Mouse (Mus musculus): Measurements from ENCODE around the gene Ddx39. TPM values are rescaled to one million over a fixed set of nuclear protein-coding genes. Genes with fewer than 3 reads are reported as not detected.

Ddx39 gene
- polyA plus RNA-seq, 1 experiment from 2014 or later, result 183 TPM

DNA sequence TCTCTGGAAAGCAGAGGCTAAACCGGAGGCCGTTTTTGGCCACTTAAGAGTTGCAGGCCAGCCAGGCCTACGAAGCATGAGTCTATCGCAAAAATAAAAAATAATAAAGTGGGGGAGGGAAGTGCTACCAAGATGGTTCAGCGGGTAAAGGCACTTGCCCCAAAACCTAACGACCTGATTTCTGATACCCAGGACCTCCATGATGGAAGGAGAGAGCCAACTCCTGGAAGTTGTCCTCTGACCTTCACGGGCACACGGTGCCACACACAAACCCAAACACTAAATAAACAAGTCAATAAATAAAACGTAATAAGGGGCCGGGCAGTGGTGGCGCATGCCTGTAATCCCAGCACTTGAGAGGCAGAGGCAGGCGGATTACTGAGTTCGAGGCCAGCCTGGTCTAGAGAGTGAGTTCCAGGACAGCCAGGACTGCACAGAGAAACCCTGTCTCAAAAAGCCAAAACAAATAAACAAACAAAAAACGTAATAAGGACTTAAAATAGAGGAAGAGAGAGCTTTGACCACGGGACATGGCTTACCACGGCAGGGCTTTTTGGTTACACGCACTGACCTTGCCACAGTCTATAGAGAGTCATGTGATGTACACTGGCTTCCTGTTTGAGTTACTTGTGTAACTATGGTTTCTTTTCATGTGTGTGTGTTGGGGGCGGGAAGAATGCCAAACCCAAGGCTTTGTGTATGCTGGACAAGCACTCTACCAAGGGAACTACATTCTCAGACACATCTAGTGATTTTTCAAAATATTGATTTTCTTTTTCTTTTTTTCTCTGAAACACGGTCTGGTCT lies 27.1 kb downstream of the Ddx39 start:
- Histone ChIP-seq H3K4me1 (peaks cover 12% of the 10 kb centered on the region), H3K4me2 (peak overlapping the region; percentile 79; the same call in 1 of the 2 replicates), H3K9ac (peak overlapping the region; percentile 66; the same call in 1 of the 2 replicates), H3K27ac (no peak overlapping the region), H3K4me3 (no peak overlapping the region), H3K9me3 (replicated peaks) (no peaks in the 10 kb centered on the region), H3K27me3 (peaks cover 46% of the 10 kb centered on the region), H3K36me3 (ENCODE audit: poor library complexity, severe bottlenecking) (no peaks in the 10 kb centered on the region)
- 76% methylated on average over 19 of the region's 19 CpGs for WGBS
- ATAC-seq, result no peak

DNA sequence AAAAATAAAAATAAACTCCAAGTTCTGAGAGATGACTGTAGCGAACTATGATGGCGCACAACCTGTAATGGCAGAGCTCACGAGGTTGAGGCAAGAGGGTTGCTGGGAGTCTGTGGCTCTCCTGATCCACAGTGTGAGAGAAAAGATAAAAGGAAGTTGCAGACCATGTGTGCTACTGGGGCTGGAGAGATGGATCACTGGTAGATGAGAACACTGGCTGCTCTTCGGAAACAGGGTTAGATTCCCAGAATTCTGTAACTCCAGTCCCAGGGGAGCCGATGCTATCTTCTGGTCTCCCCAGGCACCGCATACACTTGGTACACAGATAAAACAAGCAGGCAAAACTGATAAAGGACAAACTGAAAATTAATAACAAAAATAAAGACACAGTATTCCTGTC lies 28.0 kb downstream of the Ddx39 start:
- Histone ChIP-seq H3K27me3 (peaks cover 55% of the 10 kb centered on the region), H3K9me3 (replicated peaks) (no peaks in the 10 kb centered on the region), H3K4me3 (no peak overlapping the region), H3K4me1 (peaks cover 13% of the 10 kb centered on the region), H3K9ac (no peak overlapping the region), H3K4me2 (no peak overlapping the region), H3K27ac (no peak overlapping the region), H3K36me3 (ENCODE audit: poor library complexity, severe bottlenecking) (no peaks in the 10 kb centered on the region)
- no peak for ATAC-seq
- 94% methylated on average over 6 of the region's 6 CpGs for WGBS

DNA sequence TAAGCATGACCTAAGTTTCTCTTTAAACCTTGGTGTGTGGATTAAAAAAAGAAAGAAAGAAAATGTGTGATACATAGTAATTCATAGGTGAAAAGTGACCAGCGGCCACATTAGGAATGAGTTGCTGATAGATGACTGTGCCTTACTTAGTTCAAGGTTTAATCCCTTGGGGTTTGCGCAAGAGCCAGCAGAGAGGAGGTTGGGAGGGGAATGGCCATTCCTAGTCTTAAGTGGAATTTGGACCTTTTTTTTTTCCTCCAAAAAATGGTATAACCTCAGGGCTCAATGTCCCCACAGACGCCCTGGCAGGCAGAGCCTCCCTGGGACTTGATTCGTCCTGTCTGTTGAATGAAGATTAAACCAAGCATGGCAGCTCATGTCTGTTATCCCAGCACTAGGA lies 29.1 kb downstream of the Ddx39 start:
- H3K4me1 ChIP-seq, result peaks cover 19% of the 10 kb centered on the region
- H3K4me3 ChIP-seq, result no peak overlapping the region
- H3K36me3 ChIP-seq (ENCODE audit: poor library complexity, severe bottlenecking), result no peaks in the 10 kb centered on the region
- 77% methylated on average over 4 of the region's 4 CpGs for WGBS
- no peak for ATAC-seq
- peaks cover 66% of the 10 kb centered on the region for H3K27me3 ChIP-seq
- no peak overlapping the region for H3K27ac ChIP-seq
- no peaks in the 10 kb centered on the region for H3K9me3 ChIP-seq (replicated peaks)
- H3K4me2 ChIP-seq, result no peak overlapping the region
- H3K9ac ChIP-seq, result no peak overlapping the region

DNA sequence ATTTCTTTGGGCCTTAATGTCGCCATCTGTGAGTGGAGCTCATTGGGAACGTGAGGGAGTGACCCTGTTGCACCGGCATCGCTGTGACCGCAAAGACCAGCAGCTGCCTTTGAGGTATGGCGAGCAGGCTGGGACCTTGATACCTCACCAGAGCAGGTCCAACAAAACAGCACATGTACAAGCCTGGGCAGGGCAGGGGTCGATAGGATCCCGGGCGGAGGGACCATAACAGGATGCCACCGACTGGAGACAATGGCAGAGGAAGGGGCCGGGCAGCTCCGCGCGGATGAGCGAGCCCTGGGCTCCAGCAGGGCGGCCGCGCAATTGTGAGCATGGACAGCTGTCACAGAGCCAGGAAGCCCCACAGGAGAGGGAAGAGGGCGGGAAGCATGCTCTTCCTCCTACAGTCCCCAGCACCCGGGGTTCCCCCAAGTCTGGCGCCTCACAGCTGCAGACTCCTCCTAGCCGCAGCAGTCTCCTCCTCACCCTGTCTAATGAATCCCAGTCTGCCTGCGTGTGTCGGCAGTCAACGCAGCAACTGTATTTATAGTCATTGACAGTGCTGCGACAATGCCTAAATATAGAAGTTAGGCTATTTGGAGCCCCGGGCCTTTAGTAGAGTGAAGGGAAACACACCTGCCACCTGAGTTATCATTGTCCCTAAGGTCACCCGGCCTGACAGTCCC lies 32.8 kb downstream of the Ddx39 start:
- Histone ChIP-seq H3K27ac (no peak overlapping the region), H3K27me3 (peaks cover 35% of the 10 kb centered on the region), H3K4me2 (peak overlapping the region; percentile 59), H3K4me1 (peaks cover 7% of the 10 kb centered on the region; the same call in 1 of the 2 replicates), H3K9me3 (replicated peaks) (no peaks in the 10 kb centered on the region), H3K36me3 (ENCODE audit: poor library complexity, severe bottlenecking) (no peaks in the 10 kb centered on the region), H3K9ac (peak overlapping the region; percentile 51), H3K4me3 (peak overlapping the region; percentile 36)
- 3% methylated on average over 28 of the region's 28 CpGs for WGBS
- ATAC-seq, result peak; percentile 82

DNA sequence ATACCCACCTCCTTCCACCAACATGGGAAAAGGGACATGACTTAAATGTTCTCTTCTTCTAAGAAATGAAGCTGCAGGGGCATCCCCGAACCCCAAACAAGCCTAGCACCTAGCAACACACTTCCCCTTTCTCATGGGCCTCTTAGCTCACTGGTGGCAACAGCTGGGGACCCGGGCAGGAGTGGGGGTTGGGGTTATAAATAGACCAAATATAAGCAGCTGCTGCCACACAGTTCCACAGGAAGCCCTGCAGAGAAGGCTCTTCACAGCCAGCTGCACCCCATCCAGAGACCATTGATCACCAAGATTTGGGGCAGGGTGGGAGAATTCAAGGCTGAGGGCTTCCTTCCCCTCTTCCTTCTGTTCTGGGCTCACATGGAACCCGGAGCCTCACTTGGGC lies 33.7 kb downstream of the Ddx39 start:
- peaks cover 35% of the 10 kb centered on the region for H3K27me3 ChIP-seq
- H3K4me2 ChIP-seq, result no peak overlapping the region
- no peaks in the 10 kb centered on the region for H3K9me3 ChIP-seq (replicated peaks)
- H3K4me3 ChIP-seq, result no peak overlapping the region
- no peak overlapping the region for H3K27ac ChIP-seq
- 56% methylated on average over 3 of the region's 3 CpGs for WGBS
- peaks cover 7% of the 10 kb centered on the region; the same call in 1 of the 2 replicates for H3K4me1 ChIP-seq
- no peak for ATAC-seq
- H3K9ac ChIP-seq, result no peak overlapping the region
- H3K36me3 ChIP-seq (ENCODE audit: poor library complexity, severe bottlenecking), result no peaks in the 10 kb centered on the region

DNA sequence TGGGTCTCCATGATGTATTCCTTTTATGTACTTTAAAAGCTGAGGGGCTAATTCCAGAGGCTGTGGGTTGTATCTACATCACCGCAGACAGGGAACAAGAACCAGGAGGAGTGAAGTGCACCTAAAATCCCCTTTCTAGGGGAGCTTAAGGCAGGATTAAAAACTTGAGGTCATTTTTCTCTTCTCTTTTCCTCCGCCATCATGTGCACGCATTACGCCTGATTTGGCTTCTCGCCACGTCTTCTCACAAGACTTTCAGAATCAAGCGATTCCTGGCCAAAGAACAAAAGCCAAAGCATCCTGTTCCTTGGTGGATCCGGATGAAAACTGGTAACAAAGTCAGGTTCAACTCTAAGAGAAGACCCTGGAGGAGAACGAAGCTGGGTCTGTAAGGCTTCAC lies 34.3 kb downstream of the Ddx39 start:
- H3K9ac ChIP-seq, result no peak overlapping the region
- no peaks in the 10 kb centered on the region for H3K9me3 ChIP-seq (replicated peaks)
- no peak overlapping the region for H3K4me2 ChIP-seq
- H3K27ac ChIP-seq, result no peak overlapping the region
- peaks cover 7% of the 10 kb centered on the region; the same call in 1 of the 2 replicates for H3K4me1 ChIP-seq
- WGBS, result 76% methylated on average over 9 of the region's 9 CpGs
- no peaks in the 10 kb centered on the region for H3K36me3 ChIP-seq (ENCODE audit: poor library complexity, severe bottlenecking)
- H3K4me3 ChIP-seq, result no peak overlapping the region
- no peak for ATAC-seq
- H3K27me3 ChIP-seq, result peaks cover 35% of the 10 kb centered on the region

DNA sequence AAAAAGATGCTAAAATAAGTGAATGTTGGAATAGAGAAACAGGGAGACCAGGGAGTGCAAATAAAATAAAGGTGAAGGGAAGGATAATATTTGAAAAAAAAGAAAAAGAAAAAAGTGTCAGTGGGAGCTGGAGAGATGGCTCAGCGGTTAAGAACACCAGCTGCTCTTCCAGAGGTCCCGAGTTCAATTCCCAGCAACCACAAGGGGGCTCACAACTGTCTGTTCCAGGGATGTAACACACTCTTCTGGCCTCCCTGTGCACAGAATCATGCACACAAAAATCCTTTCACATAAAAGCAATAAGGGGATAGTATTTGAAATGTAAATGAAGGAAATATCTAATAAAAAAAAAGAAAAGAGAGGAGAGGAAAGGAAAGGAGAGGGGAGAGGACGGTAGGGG lies 39.2 kb downstream of the Ddx39 start:
- Histone ChIP-seq H3K4me3 (no peak overlapping the region), H3K4me2 (no peak overlapping the region), H3K9me3 (replicated peaks) (0 out of 2 replicates have a peak, but pooled peaks cover 3% of the 10 kb centered on the region), H3K36me3 (ENCODE audit: poor library complexity, severe bottlenecking) (no peaks in the 10 kb centered on the region), H3K27me3 (peaks cover 4% of the 10 kb centered on the region; the same call in 1 of the 2 replicates), H3K27ac (no peak overlapping the region), H3K9ac (no peak overlapping the region), H3K4me1 (no peaks in the 10 kb centered on the region)
- WGBS, result 61% methylated on average over 2 of the region's 3 CpGs
- no peak for ATAC-seq

DNA sequence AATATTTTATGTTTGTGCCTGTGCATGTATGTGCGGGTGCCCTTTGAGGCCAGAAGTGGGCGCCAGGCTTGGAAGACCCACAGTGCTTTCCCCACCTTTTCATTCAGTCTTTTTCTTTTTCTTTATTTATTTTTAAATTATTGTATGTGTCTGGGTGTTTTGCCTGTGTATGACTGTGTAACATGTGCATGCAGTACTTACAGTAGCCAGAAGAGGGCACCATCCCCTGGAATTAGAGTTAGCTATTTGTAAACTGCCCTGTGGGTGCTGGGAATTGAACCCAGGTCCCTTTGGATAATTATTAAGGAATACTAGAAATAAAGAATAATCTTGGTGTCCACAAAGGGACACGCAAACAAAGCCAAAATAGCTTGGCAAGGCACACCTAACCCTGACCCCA lies 41.3 kb downstream of the Ddx39 start:
- Histone ChIP-seq H3K4me2 (no peak overlapping the region), H3K9me3 (replicated peaks) (0 out of 2 replicates have a peak, but pooled peaks cover 3% of the 10 kb centered on the region), H3K4me1 (no peaks in the 10 kb centered on the region; the same call in 1 of the 2 replicates), H3K9ac (no peak overlapping the region), H3K4me3 (no peak overlapping the region), H3K36me3 (ENCODE audit: poor library complexity, severe bottlenecking) (no peaks in the 10 kb centered on the region), H3K27ac (no peak overlapping the region), H3K27me3 (no peaks in the 10 kb centered on the region)
- 95% methylated on average over 3 of the region's 3 CpGs for WGBS
- ATAC-seq, result no peak

DNA sequence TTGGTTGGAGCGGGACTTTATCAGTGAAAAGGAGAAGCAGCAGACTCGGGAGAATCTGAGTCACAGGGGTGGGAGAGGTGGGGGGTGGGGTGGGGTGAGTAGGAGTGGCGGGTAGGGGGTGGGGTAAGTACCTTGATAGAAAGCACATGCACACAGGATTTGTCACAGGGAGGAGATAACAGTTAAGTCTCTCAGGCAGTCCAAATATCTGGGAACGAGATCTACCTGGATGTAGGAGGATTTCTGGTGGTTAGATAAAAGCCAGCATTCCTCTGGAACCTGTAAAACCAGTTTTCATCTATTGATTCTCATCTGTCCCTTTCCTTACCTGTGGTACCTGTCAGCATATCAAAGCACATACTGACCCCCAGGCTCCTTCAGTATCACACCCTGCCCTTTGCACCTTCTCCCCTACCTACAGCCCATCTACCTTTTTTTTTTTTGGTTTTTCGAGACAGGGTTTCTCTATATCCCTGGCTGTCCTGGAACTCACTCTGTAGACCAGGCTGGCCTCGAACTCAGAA lies 42.2 kb downstream of the Ddx39 start:
- Histone ChIP-seq H3K9ac (no peak overlapping the region), H3K36me3 (ENCODE audit: poor library complexity, severe bottlenecking) (no peaks in the 10 kb centered on the region), H3K4me2 (no peak overlapping the region), H3K27me3 (no peaks in the 10 kb centered on the region), H3K27ac (no peak overlapping the region), H3K4me3 (no peak overlapping the region), H3K4me1 (no peaks in the 10 kb centered on the region; the same call in 1 of the 2 replicates), H3K9me3 (replicated peaks) (0 out of 2 replicates have a peak, but pooled peaks cover 3% of the 10 kb centered on the region)
- ATAC-seq, result no peak
- 89% methylated on average over 6 of the region's 6 CpGs for WGBS

DNA sequence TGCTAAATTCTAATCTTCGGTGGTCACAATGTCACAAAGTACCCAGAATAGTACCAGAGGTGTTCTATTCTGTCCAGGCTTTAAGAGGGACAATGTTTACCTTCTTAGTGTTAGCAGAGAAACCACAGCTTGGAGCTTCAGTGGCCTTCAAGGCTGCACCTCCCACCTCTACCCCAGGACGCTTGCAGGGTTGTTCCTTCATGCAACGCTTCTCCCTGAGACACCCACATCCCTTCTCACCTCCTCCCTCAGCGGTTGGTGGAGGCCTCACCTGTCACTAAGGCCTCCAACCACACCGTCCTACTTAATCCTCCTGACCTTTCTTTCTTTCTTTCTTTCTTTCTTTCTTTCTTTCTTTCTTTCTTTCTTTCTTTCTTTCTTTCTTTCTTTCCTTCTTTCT lies 43.3 kb downstream of the Ddx39 start:
- no peak for ATAC-seq
- Histone ChIP-seq H3K4me2 (no peak overlapping the region), H3K9me3 (replicated peaks) (0 out of 2 replicates have a peak, but pooled peaks cover 3% of the 10 kb centered on the region), H3K4me3 (no peak overlapping the region), H3K36me3 (ENCODE audit: poor library complexity, severe bottlenecking) (no peaks in the 10 kb centered on the region), H3K4me1 (no peaks in the 10 kb centered on the region; the same call in 1 of the 2 replicates), H3K9ac (no peak overlapping the region), H3K27ac (no peak overlapping the region), H3K27me3 (no peaks in the 10 kb centered on the region)
- 63% methylated on average over 5 of the region's 5 CpGs for WGBS

DNA sequence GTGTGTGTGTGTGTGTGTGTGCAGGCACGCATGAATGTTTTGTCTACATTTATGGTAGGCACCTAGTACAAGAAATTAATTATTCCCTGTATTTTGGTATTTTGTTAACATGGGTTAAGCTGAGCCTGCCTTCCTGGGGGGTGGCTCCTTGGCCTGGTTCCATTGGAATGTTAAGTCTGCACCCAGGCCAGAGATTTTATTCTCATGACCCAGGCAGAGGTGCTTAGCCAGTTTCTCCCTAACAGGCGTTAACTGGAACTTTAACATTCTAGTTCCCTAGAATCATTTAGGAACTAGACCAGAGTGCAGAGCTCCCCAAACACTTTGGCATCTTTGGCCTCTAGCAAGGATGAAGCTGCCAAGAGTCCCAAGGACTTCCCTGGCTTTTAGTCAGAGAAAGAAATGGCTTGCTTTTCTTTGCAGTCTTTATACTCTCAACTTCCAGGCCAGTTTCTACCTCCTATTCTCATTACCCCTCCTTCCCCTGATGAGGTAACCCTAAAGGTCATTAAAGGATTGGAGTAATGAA lies 44.3 kb downstream of the Ddx39 start:
- H3K36me3 ChIP-seq (ENCODE audit: poor library complexity, severe bottlenecking), result no peaks in the 10 kb centered on the region
- no peak overlapping the region for H3K4me3 ChIP-seq
- 77% methylated on average over 2 of the region's 2 CpGs for WGBS
- H3K9ac ChIP-seq, result no peak overlapping the region
- ATAC-seq, result no peak
- H3K27ac ChIP-seq, result no peak overlapping the region
- no peak overlapping the region for H3K4me2 ChIP-seq
- H3K27me3 ChIP-seq, result no peaks in the 10 kb centered on the region
- no peaks in the 10 kb centered on the region; the same call in 1 of the 2 replicates for H3K4me1 ChIP-seq
- 0 out of 2 replicates have a peak, but pooled peaks cover 3% of the 10 kb centered on the region for H3K9me3 ChIP-seq (replicated peaks)

DNA sequence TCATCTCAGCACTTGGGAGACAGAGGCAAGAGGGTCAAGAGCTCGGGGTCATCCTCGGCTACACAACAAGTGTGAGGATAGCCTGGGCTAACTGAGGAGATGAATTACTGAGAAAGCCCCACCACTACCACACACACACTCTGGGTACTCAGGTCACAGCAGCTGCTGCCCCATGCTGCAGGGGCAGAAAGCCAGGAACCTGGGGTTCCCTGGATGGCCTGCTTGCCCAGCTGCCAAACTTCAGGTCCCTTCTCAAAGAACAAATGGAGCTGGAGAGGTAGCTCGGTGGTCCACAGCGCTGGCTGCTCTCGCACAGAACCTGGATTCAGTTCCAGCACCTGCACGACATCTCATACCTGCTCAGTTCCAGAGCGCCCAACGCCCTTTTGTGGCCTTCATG lies 49.1 kb downstream of the Ddx39 start:
- ATAC-seq, result no peak
- Histone ChIP-seq H3K9ac (no peak overlapping the region), H3K27me3 (no peaks in the 10 kb centered on the region), H3K4me3 (no peak overlapping the region), H3K9me3 (replicated peaks) (0 out of 2 replicates have a peak, but pooled peaks cover 4% of the 10 kb centered on the region), H3K4me1 (no peaks in the 10 kb centered on the region; the same call in 1 of the 2 replicates), H3K36me3 (ENCODE audit: poor library complexity, severe bottlenecking) (no peaks in the 10 kb centered on the region), H3K27ac (no peak overlapping the region), H3K4me2 (no peak overlapping the region)
- 94% methylated on average over 8 of the region's 8 CpGs for WGBS
